Mouse (Mus musculus) embryonic facial prominence, embryonic 15.5 days (tissue): ENCODE data around the gene Serpinb3a. TPM values are rescaled to one million over a fixed set of nuclear protein-coding genes. Genes with fewer than 3 reads are reported as not detected.

Source experiments
- polyA plus RNA-seq: library from polyadenylated mRNA; unstranded; fragments of >200 nt; fragmentation: Nextera tagmentation; extraction: Ambion mirVana; gene quantifications from 2 replicates; pipeline ENCODE4 v1.2.1, GENCODE M21; 2015

Gene Serpinb3a
- polyA plus RNA-seq, 1 experiment from 2014 or later: 48.0 TPM

Other genes starting within 250 kb of the Serpinb3a start
- 73.5 and 86.0 TPM in 2 replicates for gene Serpinb5, start 191.1 kb downstream of the Serpinb3a start, polyA plus RNA-seq
- 37.3 and 38.6 TPM in 2 replicates for gene Serpinb12, start 117.9 kb downstream of the Serpinb3a start, polyA plus RNA-seq
- 0.13 TPM in 1 of 2 replicates, not detected in the other for gene Serpinb13, start 71.3 kb downstream of the Serpinb3a start, polyA plus RNA-seq
- gene Serpinb3d, start 31.2 kb upstream of the Serpinb3a start, polyA plus RNA-seq: not detected in 2 replicates
- 6.2 and 7.4 TPM in 2 replicates for gene Serpinb3b, start 226.1 kb upstream of the Serpinb3a start, polyA plus RNA-seq
- gene Serpinb3c, start 226.1 kb upstream of the Serpinb3a start, polyA plus RNA-seq: 4.1 and 5.2 TPM in 2 replicates